Mouse (Mus musculus): Measurements from ENCODE around the gene Gm49394.

Gene Gm49394

DNA sequence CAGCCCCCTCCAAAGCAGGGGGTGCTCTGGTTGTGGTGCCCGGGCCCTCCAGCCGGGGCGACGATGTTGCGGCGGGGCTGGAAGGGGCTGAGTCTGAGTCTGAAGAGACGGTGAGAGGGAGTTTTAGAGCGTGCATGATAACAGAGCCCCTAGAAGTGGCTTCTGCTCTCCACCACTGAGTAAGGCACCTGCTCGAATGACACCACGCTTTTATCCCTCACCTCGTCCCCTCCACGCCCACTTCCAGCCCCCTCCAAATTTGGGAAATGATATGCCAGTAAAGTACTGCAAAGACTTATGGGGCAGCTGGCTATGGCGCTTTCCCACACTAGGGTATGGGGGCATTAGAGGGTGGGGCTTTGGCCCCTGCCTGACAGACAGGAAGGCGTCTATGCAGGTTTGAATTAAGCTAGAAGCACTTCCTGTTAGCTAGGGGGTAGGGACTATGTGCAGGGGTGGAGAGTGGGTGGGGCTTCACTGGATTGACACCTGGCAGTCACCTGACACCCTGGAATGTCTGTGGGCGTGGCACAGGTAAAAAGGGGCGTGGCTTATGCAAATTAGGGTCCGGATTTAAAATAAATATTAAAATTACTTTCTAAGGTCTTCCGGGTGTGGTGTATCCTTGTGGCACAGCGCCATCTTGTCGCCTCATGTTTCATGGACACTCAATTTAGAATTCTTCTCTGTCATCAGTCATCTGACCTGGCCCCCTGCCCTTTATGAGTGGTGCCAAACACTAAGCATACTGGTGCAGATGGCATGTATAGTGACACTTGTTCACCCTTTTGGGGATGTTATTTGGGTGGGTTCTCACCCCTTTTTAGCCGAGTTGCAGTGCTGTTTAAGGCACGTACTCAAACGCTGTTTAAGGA lies at the start of gene Gm49394:
Gene Gm49394, minus strand, starts transcription at position 192 of the 875 bp plus-strand sequence.
- no peak for DNase-seq (ENCODE audit: low read depth)

DNA sequence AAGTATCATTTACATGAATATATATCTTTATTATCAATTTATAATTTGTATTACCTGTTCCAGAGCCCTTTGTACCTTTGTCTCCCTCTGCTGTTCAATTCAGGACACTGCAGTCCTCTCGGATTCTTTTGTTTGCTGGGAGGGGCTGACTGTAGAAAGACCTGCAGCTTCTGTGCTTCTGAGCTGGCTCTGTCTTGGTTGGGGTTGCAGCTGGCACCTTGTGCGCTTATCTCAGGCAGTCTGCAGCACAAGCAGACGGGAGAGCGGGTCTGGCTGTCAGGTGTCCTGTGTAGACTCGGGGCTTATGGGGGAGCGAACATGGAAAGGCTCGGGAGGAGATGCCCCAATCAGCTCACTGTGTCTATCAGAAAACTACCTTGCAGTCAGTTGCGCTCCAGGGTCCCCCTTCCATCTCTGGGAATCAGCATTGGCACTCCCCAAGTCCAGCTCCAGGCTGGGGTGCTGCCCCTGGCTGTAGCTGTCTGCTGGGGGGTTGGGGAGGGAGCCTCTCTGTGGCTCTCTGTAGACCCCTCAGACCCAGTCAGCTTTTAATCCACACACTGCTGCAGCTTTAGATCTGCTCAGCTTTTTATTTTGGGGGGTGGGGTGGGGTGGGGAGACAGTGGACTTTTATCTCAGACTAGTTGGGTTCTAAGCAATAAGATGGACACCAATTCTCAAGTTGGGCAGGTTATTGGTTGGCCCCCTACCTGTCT lies 45.2 kb upstream of the Gm49394 start:
- peak; percentile 40 for DNase-seq (ENCODE audit: low read depth)

DNA sequence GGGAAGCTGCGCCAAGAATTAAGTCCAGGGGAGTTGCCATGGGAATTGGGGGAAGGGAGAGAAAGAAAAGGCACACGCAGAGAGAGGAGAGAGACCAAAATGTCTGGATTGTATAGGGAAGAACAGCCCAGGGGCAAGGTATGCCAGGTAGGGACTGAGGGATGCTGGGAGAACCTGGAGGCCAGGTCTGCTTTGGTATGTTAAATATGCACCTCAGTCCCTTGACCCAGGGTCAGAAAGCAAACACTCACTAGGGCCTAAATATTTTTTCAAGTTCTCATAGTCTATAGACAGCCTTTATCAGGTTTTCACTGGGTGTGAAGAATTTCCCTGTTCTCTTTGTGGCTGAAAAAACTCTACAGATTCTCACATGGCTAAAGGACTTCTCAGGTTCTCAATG lies 37.1 kb upstream of the Gm49394 start:
- no peak for DNase-seq (ENCODE audit: low read depth)

DNA sequence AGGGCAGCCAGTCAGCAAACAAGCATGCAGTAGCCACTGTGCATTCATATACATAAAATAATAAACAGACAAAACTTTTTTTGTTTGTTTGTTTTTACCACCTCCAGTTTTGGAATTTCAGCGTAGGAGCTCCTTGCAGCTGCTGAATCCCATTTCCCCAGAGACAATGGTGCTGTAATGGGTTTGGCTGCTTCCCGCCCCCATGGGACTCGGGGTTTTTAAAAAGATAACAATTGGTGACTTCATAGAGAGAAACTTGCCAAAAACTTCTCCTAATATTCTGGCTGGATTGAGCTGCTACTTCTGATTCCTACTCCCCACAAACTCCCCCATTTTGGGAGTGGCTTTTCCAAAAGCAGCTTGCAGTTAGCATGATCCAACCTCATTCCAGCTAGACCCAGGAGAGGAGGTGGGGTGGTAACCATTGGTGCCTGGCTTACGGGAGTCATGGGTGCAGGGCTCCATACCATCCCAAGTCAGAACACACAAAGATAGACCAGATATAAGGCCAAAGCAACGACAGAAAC lies 29.7 kb upstream of the Gm49394 start:
- DNase-seq (ENCODE audit: low read depth) = no peak

DNA sequence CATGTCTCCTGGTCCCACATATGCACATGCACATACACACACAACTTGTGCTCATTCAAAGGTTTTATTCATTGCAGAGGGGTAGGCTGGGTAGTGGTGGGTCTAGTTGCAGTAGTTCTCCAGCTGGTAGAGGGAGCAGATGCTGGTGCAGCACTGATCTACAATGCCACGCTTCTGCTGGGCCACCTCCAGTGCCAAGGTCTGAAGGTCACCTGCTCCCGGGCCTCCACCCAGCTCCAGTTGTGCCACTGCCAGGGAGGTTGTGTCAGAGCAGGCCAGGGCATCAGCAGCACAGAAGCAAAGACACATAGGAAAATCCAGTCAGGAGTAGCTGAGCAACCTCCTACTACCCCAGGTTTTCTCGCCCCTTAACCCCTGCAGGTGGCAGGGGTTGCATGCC lies 8.9 kb upstream of the Gm49394 start:
- DNase-seq (ENCODE audit: low read depth) = no peak

DNA sequence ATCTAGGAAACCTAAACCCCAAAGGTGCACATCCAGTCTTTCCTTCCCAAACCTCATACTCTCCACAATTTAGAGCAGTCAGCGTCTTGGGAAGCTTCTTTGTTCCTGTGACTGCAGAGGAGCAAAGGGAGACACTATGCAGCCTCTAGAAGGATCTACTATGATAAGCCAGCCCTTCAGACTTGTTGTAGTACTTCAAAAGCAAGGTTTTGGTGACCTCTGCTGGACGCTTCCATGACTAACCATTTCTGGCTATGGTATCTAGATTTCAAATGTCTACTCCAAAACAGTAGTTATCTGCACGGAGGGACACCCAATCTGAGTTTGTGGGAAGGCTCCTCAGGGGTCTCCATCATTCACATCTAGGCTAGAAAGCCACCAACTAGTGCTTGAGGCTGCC lies 5.9 kb upstream of the Gm49394 start:
- peak; percentile 47 for DNase-seq (ENCODE audit: low read depth)

DNA sequence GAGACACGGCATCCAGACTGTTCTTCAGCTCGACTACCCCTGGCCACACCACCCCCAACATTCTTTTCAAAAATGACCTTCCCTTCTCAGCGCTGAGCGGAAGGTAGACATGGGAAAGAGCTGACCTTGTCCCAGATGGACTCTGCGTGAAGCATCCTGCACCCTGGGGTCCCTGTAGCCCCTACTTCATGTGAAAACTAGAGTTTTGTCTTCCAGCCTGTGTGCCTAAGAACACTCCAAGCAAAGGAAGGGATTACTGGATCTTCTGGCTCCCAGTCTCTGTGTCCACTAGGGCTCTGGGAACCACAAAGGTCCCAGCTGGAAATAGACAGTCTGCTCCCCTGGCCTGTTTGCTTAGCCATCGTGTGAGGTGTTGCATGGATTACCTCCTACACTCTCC lies 5.4 kb upstream of the Gm49394 start:
- no peak for DNase-seq (ENCODE audit: low read depth)

DNA sequence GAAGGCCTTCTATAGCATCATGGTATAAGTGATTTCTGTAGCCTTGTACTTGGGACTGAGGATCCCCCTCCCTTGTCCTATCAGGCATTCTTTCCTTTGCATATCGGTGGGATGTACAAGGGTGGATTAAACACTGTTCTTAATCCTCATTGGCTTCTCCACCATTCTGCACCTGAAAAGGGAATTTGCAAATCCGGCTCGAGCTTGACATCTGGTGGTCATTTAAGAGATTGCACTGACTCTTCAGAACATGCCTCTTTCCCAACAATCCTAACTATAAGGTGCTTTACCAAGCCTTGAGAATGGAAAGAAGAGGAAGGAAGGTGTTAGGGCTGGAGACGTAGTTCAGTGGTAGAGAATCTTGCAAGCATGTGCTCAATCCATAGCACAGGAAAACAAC lies 2.4 kb upstream of the Gm49394 start:
- no peak for DNase-seq (ENCODE audit: low read depth)

DNA sequence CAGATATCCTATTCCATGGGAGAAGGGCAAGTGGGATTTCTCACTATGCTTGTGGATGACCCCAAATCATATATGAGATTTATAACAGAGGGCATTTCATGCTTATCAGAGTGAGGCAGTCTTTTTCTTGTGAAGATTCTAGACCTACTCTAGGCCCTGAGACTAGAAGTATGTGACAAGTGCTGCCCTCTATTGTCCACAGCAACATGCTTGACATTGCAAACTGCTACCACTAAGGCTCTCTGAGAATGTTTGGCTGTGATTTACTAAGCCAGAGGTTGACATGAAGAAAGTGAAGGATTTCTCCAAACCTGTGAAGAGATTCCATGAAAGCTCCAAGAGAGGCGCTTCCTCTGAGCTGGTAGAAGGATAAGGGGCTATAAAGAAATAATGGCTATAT lies 1.3 kb upstream of the Gm49394 start:
- DNase-seq (ENCODE audit: low read depth) = no peak

DNA sequence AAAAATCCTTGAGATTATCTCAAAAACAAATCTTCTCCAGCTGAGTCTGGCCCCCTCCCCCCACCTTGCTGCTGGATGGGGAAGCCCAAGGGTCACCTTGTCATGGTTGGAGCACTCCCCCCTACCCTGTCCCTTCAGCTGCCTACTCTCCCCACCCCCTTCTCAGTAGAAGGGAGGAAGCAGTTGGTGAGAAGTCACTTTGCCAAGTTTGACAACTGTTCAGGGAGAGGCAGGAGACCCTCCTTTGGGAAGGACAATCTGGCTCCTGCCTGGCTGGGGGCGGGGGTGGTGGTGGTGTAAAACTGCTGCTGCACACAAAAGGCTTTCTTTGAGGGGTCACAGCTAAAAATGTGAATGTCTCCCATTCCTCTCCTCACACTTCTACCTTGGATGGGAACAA lies 1.4 kb downstream of the Gm49394 start:
- DNase-seq (ENCODE audit: low read depth) = no peak

DNA sequence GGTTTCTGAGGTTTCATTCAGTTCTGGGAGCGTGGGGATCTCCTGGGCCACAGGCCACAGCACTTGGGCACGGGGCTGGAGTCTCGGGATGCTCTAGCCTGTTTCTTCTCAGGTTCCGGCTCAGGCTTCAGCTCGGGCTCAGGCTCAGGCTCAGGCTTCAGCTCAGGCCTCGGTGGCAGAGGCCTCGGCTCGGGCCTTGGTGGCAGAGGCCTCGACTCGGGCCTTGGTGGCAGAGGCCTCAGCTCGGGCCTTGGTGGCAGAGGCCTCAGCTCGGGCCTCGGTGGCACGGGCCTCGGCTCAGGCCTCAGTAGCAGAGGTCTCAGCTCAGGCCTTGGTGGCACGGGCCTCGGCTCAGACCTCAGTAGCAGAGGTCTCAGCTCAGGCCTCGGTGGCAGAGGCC lies 2.2 kb downstream of the Gm49394 start:
- DNase-seq (ENCODE audit: low read depth) = no peak

DNA sequence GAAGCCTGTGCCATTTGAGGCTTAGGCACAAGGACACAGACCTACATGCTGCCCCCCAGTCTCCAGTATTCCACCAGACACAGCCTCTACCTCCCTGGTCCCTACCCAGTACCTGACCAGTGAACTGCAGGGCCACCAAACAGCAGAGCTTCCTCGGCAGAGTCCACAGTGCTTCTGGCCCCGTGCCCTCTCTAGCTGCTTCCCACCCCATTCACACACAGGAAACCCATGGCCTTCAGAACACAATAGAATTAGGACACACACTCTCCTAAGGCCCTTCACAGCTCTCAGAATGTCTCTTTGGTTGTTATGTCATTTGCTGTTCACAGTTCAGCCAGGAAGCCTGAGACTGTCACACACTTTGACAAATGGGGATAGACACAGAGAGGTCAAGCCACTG lies 3.1 kb downstream of the Gm49394 start, which contains the start of gene Igf2:
Gene Igf2, minus strand, starts transcription at position 158 of the 400 bp plus-strand sequence.
- no peak for DNase-seq (ENCODE audit: low read depth)

DNA sequence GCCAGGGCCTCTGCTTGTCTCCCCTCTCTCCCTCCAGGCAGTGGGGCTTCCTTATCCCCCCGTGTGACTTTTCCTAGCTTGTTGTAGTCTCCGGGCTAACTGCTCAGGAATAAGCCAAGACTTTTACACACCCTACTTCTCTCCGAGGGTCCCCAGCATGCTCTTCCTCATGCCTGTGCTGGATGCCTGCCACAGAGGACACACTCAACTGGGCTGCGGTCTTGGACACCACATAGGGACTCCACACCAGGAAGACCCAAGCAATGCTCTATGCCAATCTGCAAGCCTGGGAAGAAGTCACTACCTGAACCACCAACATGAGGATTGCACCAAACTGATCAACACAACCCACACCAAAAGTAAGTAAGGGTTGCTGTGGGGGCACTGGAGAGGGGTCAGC lies 3.6 kb downstream of the Gm49394 start:
- no peak for DNase-seq (ENCODE audit: low read depth)

DNA sequence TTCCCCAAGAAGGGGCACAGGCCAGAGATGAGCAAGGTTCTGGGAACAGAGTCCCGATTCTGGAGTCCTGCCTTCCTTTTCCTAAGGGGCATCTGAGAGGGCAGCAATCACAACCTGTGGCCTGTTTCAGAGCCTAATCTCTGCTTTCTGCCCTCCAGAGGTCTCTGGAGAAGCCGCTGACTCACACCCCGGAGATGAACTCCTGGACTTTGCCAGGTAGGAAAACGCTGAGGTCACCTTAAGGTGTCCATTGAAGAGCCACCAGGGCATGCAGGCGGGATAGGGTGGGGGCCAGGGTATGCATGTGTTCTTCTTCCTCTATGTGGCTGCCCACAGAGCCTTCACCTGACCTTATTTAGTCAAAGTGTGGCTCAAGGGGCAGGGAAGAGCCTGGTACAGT lies 4.4 kb downstream of the Gm49394 start:
- DNase-seq (ENCODE audit: low read depth) = no peak

DNA sequence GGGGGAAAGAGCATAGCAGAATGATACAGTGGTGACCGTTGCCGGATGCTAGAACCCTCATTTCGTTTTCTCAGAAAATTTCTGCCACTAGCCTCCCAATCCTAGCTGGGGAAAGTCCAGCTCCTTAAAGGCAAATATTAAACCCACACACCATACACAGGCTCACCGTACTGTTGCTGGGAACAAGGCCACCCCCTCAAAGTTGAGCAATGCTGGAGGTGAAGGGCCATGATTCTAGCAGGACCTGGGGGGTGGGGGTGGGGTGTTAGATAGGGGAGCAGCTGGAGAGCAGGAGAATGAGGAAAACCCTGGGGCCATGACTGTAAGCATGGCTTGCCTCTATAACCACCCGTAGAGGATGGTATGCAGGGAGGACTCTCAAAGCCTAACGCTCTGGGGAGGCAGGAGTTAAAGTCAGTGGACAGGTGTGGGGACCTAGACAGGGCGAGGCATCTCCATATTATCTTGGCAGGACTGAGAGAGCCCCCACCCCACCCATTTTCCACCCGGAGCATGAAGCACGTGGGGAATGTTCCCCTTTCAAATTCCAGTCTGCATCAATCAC lies 5.2 kb downstream of the Gm49394 start:
- no peak for DNase-seq (ENCODE audit: low read depth)

DNA sequence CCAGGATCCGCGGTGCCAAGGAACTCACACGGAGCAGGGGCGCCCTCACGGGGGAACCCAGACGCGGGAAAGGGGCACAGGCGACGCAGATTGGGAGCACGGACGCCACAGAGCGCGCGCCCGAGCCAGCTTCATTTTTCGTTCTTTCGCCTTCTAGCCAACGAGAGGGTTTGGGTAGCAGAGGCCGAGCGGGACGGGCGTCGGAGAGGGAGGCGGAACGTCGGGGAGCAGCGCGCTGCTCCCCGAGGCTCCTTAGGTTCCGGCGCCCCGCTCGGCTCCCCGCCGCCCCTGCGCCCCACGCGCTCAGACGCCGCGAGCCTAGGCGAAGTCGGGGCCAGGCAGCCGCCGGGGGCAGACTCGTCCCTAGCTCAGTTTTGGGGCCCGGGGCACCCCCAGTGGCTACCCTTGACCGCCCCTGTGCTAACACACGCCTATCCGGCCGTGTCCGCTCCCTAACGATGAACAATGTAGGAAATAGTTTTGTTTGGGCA lies 5.8 kb downstream of the Gm49394 start:
- DNase-seq (ENCODE audit: low read depth) = no peak

DNA sequence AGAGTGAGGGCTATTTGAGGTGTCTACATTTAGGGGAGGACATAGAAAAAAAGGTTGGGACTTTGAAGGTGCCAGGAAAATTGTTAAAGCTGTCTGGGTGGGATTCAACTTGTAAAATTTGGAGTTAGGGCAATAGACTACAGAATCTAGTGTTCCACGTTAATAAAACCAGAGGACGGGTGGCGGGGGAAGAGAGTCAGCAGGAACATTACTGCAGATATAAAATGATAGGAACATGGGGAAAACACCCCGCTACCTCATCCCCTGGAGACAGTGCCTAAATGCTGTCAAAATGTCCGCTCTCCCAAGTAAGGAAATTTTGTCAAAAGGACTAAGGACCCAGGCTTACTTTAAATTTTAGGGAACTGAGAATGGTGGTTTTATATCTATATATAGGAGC lies 6.6 kb downstream of the Gm49394 start:
- DNase-seq (ENCODE audit: low read depth) = no peak

DNA sequence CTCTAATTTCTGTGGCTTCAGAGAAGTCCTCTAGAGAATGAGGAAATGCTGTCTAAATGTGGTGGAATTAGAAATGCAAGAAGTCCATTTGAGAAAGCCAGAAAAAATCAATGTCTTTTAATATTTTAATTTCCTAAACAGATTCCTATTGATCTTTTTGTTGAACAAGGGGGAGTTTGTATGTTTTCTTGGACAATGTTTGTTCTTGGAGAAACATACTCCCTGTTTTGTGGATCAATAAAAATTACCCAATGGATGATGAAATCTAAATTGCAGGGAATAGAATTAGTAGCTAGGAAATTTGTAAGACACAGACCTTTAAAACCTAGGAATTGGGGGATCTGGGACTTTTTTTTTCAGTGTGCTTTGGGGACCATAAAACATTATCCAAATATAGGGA lies 7.9 kb downstream of the Gm49394 start:
- DNase-seq (ENCODE audit: low read depth) = no peak

DNA sequence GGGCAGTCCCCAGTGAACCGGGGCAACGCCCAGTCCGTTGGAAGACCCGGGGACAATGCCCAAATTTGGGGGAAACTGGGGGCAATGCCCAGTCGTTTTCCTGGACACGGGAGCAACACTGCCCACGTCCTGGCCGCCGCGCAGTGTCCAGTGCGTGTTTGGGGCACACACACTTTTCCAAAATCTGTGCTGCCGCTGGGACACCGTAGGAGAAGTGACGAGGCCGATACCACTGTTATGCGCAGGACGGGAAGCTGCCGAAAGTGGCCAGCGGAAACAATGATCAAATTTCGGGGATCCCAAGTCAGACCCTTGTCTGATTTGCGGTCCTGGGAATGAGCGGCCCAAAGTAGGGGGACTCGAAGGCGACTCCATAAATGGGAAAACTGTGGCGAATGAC lies 8.7 kb downstream of the Gm49394 start:
- DNase-seq (ENCODE audit: low read depth) = no peak

DNA sequence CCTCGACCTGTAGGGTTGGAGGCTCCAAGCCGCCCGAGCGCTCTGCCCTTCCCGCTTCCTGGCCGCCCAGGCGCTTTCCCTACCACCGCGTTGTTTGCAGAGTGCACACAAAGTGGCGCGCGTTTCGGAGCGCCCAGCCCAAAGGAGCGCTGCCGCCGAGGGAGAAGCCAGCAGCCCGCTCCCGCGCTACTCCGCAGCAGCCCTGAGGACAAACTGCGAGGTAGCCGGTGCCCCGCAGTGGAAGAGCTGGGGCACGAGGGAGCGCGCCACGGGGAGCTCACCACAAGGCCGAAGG lies 9.1 kb downstream of the Gm49394 start:
- no peak for DNase-seq (ENCODE audit: low read depth)

DNA sequence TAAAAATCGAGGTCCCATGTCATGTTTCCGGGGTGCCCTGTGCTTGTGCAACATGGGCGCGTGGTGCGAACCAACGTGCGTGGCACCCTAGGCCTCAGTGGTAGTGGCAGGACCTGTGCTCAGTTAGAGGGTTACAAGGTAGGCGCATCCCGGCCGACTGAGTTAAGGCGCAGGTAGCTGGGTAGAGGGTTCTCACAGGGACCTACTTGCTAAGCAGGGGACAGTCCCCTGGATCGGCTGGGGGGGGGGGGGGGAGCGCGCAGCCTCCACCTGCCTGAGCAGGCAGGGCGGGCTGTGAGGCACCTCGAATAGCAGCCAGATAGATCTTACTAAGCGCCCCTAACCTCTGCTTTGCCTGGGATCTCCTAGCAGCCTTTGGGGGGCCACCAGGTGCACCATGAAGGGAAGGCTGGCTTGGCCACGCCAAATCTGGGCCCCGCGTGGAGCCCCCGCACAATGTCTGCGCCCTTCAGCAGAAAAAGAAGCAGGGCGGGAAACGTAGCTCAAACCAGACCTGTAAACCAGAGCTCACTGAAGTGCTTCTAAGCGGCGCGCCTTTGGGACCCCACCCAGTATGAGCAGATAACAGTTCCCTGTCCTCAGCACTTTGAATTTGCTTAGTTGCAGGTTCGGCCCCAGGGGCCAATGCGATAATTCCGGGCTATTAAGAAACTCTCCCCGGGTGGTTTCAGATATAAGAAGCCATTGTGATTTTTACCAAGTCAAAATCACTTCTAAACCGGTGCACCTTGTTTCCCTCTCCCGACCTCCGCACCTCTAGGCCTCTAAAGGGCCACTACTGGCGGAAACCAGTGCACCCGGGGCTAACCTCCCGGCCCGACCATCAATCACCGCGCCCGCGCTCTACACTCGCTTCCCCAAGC lies 9.7 kb downstream of the Gm49394 start:
- DNase-seq (ENCODE audit: low read depth) = no peak

DNA sequence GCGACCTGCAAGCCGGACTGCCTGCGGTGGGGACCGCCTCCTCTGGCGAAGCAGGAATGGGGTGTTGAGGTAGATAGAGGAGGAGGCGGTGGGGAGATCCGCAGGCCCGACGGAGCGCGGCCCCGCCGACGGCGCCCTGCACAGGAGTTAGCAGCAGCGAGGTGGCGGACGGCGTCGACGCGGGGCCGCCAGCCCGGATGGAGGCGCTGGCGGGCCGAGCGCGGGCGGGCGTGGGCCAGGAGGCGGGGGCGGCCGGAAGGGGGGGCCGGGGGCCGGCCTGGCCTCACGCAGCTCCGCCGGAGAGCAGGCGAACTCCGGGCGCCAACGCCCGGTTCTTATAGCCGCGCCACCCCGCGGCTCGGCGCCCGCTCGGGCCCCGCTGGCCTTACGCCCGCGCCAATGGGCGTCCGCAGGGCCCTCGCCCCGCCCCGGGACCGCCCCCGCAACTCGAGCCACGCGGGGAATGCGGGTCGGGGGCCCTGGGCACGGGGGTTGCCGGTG lies 10.5 kb downstream of the Gm49394 start:
- no peak for DNase-seq (ENCODE audit: low read depth)

All from c-Kit-positive CD71-negative TER-119-negative erythroid progenitor cells, embryonic 14.5 days (primary cell).